Mouse (Mus musculus): ENCODE data around the gene Helq.

DNA sequence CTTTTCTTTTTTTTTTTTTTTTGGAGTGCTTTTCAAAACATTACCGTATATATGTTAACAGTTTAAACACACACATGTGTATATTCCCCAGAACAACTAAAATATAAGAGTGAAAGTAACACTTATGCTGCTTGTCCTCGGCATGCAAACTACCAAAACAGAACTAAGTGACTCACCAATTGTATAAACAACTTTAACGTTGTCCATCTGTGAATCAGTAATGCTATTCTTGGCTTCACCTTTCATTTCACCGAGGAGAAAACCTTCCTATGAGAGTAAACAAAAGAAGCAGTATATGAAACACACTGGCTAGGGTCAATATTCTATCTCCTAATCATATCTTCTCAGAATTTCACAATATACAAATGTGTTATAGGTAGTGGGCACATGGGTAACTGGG lies 19.9 kb upstream of the Helq start:
- no peak for TF ChIP-seq CTCF (IDR thresholded peaks at IDR 0.05; ENCODE audit: low read depth, low read length)
- TF ChIP-seq GATA1 (IDR thresholded peaks at IDR 0.05; ENCODE audit: borderline replicate concordance, low read length): no peak
- TF ChIP-seq GATA2 (IDR thresholded peaks at IDR 0.05; ENCODE audit: borderline replicate concordance, low read depth, low read length): no peak
- no peak for TF ChIP-seq POLR2AphosphoS5 (IDR thresholded peaks at IDR 0.05; ENCODE audit: insufficient replicate concordance, low read depth, low read length)
- TF ChIP-seq TAL1 (conservative IDR thresholded peaks at IDR 0.05; ENCODE audit: low read depth, low read length): no peak

Measured in G1E (cell line).